Mouse (Mus musculus) liver, embryonic 18 days (tissue): ENCODE results near the gene Srl. TPM values are rescaled to one million over a fixed set of nuclear protein-coding genes. Genes with fewer than 3 reads are reported as not detected.

Source experiments
- polyA plus RNA-seq: library from polyadenylated mRNA; depleted of rRNA; stranded (reverse); fragments of >200 nt; gene quantifications from 2 replicates; pipeline ENCODE4 v1.2.3, GENCODE M21; 2012; rRNA removed

Srl gene
- 0.95 and 1.4 TPM in 2 replicates for polyA plus RNA-seq

GRCm38 (mm10) chr16:4541501-4542198 lies at the start of gene Srl:
Gene Srl (minus strand): TSS chr16:4541816.

DNA sequence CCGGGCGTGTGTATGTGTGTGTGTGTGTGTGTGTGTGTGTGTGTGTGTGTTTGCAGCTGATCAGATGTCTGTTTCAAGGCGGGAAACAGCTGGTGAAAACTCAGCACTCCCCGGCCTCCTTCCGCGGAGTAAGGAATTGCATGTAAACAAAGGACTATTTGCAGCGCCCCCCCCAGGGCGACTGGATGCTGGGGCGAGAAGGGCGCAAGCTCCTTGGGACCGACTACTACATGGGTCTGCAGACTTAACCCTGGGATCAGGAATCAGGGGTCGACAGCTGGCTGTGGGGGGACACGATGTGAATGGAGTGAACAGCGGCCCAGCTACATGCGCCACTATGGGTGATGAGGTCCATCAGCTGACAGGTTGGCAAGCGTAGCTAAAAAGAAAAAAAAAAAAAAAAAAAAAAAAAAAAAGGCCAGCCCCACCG lies 18.1 kb upstream of the Srl start, which contains the start of gene Tfap4:
TSS of gene Tfap4 (minus strand) at position 140 of the 430 bp plus-strand sequence.

Other genes starting within 250 kb of the Srl start
- gene Adcy9, start 121.3 kb downstream of the Srl start, polyA plus RNA-seq = 0.87 and 1.1 TPM in 2 replicates
- gene Tfap4, start 18.0 kb upstream of the Srl start, polyA plus RNA-seq = 4.6 and 5.9 TPM in 2 replicates
- gene Glis2, start 52.9 kb upstream of the Srl start, polyA plus RNA-seq = 2.6 and 3.2 TPM in 2 replicates
- 45.0 and 46.2 TPM in 2 replicates for gene Pam16, start 83.2 kb upstream of the Srl start, polyA plus RNA-seq
- gene Vasn, start 98.1 kb upstream of the Srl start, polyA plus RNA-seq = 3.3 and 3.4 TPM in 2 replicates
- 27.3 and 29.4 TPM in 2 replicates for gene Dnaja3, start 98.2 kb upstream of the Srl start, polyA plus RNA-seq
- 14.0 and 17.4 TPM in 2 replicates for gene Coro7, start 138.0 kb upstream of the Srl start, polyA plus RNA-seq
- gene Nmral1, start 177.5 kb upstream of the Srl start, polyA plus RNA-seq = 24.5 and 25.0 TPM in 2 replicates
- gene Hmox2, start 184.5 kb upstream of the Srl start, polyA plus RNA-seq = 35.6 and 37.3 TPM in 2 replicates
- 37.2 and 40.6 TPM in 2 replicates for gene Cdip1, start 248.5 kb upstream of the Srl start, polyA plus RNA-seq